Mouse (Mus musculus): ENCODE data around the gene 5031439G07Rik.
"Not testable (repeated sequence)": the region's sequence is repeated elsewhere in the genome, so short reads cannot be mapped to it uniquely, and the experiment has no call there.

5031439G07Rik gene

DNA sequence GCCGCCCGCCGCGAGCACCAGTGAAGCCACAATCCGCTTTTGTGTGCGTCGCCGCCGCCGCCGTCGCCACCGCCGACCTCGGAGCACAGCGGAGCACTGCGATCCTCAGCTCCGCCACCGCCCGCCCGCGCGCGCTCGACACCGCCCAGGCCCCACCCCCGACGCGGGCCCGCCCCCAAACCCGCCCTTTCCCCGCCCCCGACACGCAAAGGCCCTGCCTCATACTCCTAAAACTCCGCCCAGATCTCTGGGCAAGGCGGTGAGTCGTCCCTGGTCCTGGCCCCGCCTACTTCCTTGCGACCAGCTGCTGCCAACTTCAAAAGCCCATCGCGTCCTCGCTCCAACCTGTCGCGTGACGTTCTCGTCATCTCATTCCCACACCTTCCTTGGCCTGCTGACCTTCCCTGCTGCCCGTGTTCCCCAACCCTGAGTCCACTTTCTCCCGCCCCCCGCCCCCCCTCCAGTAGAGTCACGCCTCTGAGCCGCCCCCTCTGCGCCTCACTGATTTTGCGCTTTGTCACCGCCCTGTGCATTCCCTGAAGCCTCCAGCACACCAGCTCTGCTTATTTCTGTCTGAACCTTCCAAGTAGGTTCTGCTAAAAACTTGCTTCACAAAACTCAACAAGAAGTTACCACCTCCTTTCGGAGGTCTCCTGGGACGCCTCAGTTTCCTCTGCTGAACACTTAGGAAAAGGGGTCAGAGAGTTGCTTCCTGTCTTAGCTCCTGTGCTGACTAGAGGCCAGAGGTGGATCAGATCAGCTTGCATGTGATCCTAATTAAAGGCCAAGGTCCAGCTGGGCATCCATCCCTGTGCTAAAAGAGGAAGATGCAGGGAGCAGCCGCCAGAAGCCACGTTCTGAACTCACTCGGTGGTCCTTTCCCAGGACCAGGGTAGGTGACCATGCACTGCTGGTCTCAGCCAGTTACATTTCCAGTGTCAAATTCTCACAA is at the start of gene 5031439G07Rik:
Gene 5031439G07Rik (minus strand): TSS at position 678 of the 952 bp plus-strand sequence.
- DNase-seq (ENCODE audit: low spot score in 2 of 2): peak; percentile 84 to 89

DNA sequence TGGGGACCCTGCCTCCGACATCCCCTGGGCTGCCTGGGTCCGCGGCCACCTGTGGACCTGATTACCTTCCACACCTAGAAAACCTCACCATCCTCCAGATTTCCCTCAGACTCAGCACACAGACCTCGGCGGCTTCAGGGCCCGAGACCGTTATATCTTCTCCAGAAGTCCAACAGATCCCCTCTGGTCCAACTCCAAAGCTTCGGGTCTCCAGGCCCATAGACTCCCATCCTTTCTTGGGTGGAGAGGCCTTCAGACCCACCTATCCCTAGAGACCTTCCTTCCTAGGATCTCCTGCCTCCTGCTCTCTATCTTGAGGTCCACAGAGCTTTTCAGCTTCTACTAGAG is 49.0 kb upstream of the 5031439G07Rik start:
- no peak for DNase-seq (ENCODE audit: low spot score in 2 of 2)

GRCm38 (mm10) chr15:85036566-85037342 is 48.4 kb upstream of the 5031439G07Rik start:
- DNase-seq (ENCODE audit: low spot score in 2 of 2): peak; percentile 92 to 99

DNA sequence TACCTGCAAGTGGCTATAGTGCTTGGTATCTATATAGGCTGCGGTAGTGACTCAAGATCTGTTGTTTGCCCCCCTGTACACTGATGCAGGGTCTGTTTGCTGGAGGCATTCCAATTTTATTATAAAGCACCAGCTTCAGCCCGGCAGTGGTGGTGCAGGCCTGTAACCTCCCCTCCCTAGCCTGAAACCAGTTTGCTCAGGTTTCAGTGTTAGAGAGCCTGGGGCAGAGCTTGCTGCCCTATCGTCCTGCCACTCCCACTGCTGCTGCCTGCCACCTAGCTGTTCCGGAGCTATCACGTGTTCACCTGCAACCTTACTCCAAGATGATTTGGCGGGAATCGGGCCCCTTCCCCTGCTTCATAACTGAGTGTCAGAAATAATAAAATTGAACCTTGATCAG is 45.6 kb upstream of the 5031439G07Rik start:
- DNase-seq (ENCODE audit: low spot score in 2 of 2): not testable (repeated sequence)

DNA sequence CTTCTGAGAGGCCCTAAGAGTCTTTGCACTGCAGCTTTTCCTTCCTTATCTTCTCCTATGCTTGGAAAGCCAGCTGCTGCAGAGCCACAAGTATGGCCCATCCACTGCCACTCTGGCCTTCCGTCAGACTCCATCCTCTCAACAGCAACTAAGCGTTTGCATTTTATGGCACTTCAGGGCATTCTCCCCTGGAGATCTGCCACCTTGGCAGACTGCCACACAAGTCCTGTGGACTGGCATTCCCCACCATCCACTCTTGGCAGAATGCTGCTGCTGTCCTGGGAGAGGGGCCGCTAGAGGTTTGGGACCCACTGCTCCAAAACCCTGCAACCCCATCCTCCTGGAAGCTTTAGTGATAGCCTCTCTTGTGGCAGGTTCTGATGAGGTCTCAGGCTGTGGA is 43.5 kb upstream of the 5031439G07Rik start:
- no peak for DNase-seq (ENCODE audit: low spot score in 2 of 2)

DNA sequence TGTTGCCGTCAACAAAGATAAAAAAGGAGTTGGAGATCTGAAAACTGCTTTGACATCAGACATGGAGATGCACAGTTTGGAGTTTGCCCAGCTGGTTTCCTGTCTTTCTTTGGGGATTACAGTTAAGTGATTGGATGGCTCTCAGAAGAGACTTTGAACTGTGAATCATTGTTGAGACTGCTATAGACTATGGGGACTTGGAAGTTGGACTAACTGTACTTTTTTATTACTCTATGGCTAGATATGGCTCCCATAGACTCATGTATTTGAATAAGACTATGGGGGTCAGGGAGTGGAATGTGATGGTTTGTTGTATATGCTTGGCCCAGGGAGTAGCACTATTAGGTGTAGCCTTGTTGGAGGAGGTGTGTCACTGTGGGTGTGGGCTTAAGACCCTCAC is 42.3 kb upstream of the 5031439G07Rik start:
- DNase-seq (ENCODE audit: low spot score in 2 of 2): not testable (repeated sequence)

DNA sequence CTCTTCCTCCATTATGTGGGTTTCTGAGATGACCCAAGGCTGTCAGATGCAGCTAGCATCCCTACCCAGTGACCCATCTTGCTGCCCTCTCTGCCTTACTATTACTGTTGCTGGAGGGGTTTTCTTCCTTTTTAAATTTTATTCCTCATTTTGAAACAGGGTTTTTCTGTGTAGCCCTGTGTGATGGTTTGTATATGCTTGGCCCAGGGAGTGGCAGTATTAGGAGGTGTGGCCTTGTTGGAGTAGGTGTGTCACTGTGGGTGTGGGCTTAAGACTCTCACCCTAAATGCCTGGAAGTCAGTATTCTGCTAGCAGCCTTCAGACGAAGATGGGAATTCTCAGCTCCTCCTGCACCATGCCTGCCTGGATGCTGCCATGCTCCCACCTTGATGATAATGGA is 40.3 kb upstream of the 5031439G07Rik start, which contains the start of gene Fam118a:
Gene Fam118a (plus strand): TSS at position 301 of the 400 bp plus-strand sequence.
- not testable (repeated sequence) for DNase-seq (ENCODE audit: low spot score in 2 of 2)

GRCm38 (mm10) chr15:85027740-85028139 is 39.4 kb upstream of the 5031439G07Rik start:
- DNase-seq (ENCODE audit: low spot score in 2 of 2): no peak

- DNase-seq (ENCODE audit: low spot score in 2 of 2): no peak
Measured at GRCm38 (mm10) chr15:85026197-85026596, 37.8 kb upstream of the 5031439G07Rik start.

DNA sequence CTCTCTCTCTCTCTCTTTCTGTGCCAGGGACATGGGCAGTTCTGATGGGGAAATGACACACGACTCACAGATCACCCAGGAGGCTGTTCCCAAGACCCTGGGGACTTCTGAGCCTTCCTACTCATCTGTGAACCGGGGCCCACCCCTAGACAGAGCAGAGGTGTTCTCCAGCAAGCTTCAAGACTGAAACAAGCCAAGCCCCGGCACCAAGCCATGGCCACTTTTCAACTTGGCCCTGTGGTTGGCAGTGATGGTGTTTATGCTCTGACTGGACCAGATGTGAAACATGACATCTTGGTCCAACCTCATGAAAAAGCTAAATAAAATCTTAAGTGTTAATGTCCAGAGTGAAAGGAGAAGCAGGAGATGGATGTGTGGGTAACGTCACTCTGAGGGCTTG is 33.9 kb upstream of the 5031439G07Rik start:
- DNase-seq (ENCODE audit: low spot score in 2 of 2): no peak

GRCm38 (mm10) chr15:85016951-85017664 is 28.8 kb upstream of the 5031439G07Rik start, which contains the start of gene Upk3a:
Gene Upk3a (plus strand): TSS chr15:85017141.
- DNase-seq (ENCODE audit: low spot score in 2 of 2): no peak

- DNase-seq (ENCODE audit: low spot score in 2 of 2): peak; percentile 57 to 80
Measured at GRCm38 (mm10) chr15:85015771-85016170, 27.4 kb upstream of the 5031439G07Rik start.

- DNase-seq (ENCODE audit: low spot score in 2 of 2): no peak
Measured at GRCm38 (mm10) chr15:85012662-85013054, 24.3 kb upstream of the 5031439G07Rik start.

- DNase-seq (ENCODE audit: low spot score in 2 of 2): no peak
Measured at GRCm38 (mm10) chr15:85011895-85012661, 23.7 kb upstream of the 5031439G07Rik start.

GRCm38 (mm10) chr15:85009666-85010065 is 21.3 kb upstream of the 5031439G07Rik start:
- DNase-seq (ENCODE audit: low spot score in 2 of 2): no peak

DNA sequence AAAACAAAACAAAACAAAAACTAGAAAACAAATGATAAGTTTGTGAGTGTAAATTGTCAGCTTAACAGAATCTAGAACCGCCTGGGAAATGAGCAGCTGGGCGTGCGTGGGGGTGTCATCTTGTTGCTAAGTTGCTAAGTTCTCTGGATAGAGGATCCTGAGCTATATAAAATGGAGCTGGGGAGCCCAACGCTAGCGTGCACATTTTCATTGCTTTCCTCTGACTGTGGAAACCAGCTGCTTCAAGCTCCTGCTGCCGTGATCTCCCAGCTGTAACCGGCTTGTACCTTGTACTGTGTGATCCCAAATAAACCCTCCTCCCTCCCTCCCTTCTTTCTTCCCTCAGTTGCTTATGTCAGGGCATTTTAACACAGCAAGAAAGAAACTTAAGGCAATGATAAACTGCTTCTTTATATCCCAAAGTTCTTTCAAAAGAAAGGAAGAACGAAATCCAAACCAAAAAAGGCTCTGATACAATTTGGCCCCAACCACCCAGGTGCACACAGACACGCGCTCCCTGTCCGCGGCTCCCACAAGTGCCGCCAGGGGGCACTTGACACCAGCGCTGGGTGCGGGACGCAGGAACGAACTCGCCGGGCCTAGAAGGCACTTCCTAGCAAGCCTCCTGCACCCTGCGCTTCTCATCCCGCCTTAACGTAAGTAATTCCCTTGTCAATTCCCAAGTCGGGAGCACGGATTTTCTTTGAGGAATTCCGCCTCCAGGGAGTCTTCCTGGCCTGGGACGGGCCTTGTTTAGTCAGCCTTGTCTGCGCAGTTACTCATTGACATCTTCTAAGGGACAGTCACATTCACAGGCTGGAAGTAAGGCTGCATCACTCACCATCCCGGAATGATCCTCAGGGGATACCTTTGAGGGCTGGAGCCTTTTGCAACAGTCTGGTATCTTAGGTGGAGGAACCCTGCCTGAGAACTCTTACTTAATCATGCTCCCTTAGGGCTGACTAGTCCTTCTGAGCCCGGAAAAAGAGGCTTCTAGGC is 12.9 kb upstream of the 5031439G07Rik start:
- peak in 1 of 2 experiments; percentile 83 for DNase-seq (ENCODE audit: low spot score in 2 of 2)

DNA sequence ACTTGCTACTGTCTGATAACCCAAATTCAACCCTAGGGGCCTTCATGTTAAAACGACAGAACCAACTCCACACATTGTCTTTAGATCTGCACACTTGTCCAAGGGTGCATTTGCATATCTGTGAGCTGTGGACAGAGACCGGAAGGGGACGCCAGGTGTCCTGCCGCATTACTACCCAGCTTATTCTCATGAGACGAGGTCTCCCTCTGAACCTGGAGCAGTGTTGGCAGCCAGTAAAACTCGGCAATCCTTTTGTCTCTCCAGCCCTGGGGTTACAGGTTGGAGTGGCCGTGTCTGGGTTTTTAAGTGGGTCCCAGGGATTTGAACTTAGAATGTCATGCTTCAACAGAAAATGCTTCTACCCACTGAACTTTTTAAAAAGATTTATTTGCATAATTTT is 11.6 kb upstream of the 5031439G07Rik start:
- DNase-seq (ENCODE audit: low spot score in 2 of 2): no peak

DNA sequence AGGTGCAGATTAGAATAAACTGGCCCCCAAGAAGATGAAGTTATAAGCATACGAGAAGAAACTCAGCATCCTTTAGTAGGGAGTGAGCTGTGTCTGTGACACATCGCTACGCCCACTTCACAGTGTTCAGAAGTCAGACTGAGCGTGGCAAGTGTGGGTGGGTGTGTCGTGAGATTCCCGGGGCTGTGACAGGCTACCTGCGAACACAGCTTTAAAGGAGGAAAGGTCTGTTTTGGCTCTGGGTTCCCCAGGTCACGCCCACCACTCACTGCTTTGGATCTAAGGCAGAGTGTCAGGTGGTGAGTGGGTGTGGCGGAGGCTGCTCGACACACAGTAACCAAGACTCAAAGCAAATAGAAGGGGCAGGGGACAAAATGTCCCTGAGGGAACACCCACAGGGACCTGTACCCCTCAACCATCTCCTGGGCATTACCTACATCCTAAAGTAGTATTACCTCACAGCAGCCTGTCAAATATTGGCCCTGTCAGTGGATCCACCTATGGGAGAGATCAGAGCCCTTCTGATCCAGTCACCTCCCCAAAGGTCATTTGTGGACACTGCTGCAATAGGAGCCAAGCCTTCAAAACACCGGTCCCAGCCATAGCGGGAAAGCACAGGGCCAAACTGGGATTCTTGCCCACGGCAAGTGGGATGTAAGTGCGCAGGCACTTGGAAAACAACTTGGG is 9.6 kb upstream of the 5031439G07Rik start:
- peak; percentile 82 to 86 for DNase-seq (ENCODE audit: low spot score in 2 of 2)

GRCm38 (mm10) chr15:84995967-84996366 is 7.6 kb upstream of the 5031439G07Rik start:
- DNase-seq (ENCODE audit: low spot score in 2 of 2): peak in 1 of 2 experiments; percentile 56

All from left cerebral cortex, adult 9 months (tissue).